In genomic region chr5:135832729-135833128, GRCm38 (mm10) we compare ENCODE assay signal across 15 mouse cellular contexts. TPM values are rescaled to one million over a fixed set of nuclear protein-coding genes. Genes with fewer than 3 reads are reported as not detected.
DNase-seq lines count a peak whose midpoint lies in the region; ATAC-seq and TF ChIP-seq lines count a peak whose summit lies in the region.
"Had no signal": no experiment of that assay in that cellular context is flagged by ENCODE, and none has a peak within 500 bp of the region (broad histone marks: within the 10 kb centered on the region; RNA-seq: fewer than 3 reads in every experiment).

No protein-coding gene starts in this region.

- TF ChIP-seq CTCF in midbrain, postnatal 0 days (IDR thresholded peaks at IDR 0.05), result no peak
- no peak for TF ChIP-seq CTCF in kidney, adult 2 months (conservative IDR thresholded peaks at IDR 0.05; ENCODE audit: insufficient read depth, insufficient read length, low read depth, low read length)

- no peak overlapping the region for H3K4me2 ChIP-seq in forebrain, embryonic 13.5 days
- H3K4me2 ChIP-seq in forebrain, embryonic 11.5 days (ENCODE audit: low read depth, low read length, severe bottlenecking), result no peak overlapping the region
- H3K4me2 ChIP-seq in midbrain, postnatal 0 days (ENCODE audit: low read depth, low read length, poor library complexity, severe bottlenecking), result no peak overlapping the region
- H3K4me2 ChIP-seq: lung, embryonic 15.5 days had no signal

- in situ Hi-C loops in ES-E14 (cut with MboI; ENCODE audit: low sequenced_read_pairs in 2 of 2, unreplicated experiment in 2 of 2), result no loop called here

- no peak for TF ChIP-seq POLR2A in kidney, adult 2 months (IDR thresholded peaks at IDR 0.05; ENCODE audit: low read depth, low read length)

- H3K9me3 ChIP-seq in forebrain, embryonic 13.5 days (replicated peaks), result no peaks in the 10 kb centered on the region
- no peaks in the 10 kb centered on the region for H3K9me3 ChIP-seq in forebrain, embryonic 11.5 days (ENCODE audit: control insufficient read depth, low read length)
- no peaks in the 10 kb centered on the region for H3K9me3 ChIP-seq in ES-E14 (ENCODE audit: control insufficient read depth, insufficient read depth, low read depth, low read length)
- H3K9me3 ChIP-seq in midbrain, postnatal 0 days (ENCODE audit: low read length), result no peaks in the 10 kb centered on the region
- H3K9me3 ChIP-seq: embryonic facial prominence, embryonic 10.5 days; lung, embryonic 15.5 days had no signal

- no peak for ATAC-seq in forebrain, embryonic 13.5 days
- ATAC-seq in forebrain, embryonic 11.5 days (replicated peaks; ENCODE audit: low FRiP score), result no peak
- no peak for ATAC-seq in midbrain, postnatal 0 days (ENCODE audit: low FRiP score)

- H3K9ac ChIP-seq in forebrain, embryonic 13.5 days, result no peak overlapping the region
- no peak overlapping the region for H3K9ac ChIP-seq in forebrain, embryonic 11.5 days (ENCODE audit: low read length)
- H3K9ac ChIP-seq in ES-E14 (ENCODE audit: insufficient read depth, low read depth, low read length, poor library complexity, severe bottlenecking), result no peak overlapping the region
- no peak overlapping the region for H3K9ac ChIP-seq in midbrain, postnatal 0 days (replicated peaks; ENCODE audit: low read length, poor library complexity, severe bottlenecking)
- H3K9ac ChIP-seq: lung, embryonic 15.5 days had no signal

- H3K36me3 ChIP-seq in forebrain, embryonic 13.5 days (ENCODE audit: poor library complexity, severe bottlenecking), result no peaks in the 10 kb centered on the region
- H3K36me3 ChIP-seq in forebrain, embryonic 11.5 days (ENCODE audit: control insufficient read depth, insufficient read depth, low read length), result no peaks in the 10 kb centered on the region
- H3K36me3 ChIP-seq in ES-E14 (ENCODE audit: control insufficient read depth, insufficient read depth, low read length, poor library complexity, severe bottlenecking), result no peaks in the 10 kb centered on the region
- H3K36me3 ChIP-seq in midbrain, postnatal 0 days (ENCODE audit: insufficient read depth, low read length), result no peaks in the 10 kb centered on the region
- no peaks in the 10 kb centered on the region for H3K36me3 ChIP-seq in kidney, adult 2 months (ENCODE audit: control insufficient read depth, insufficient read depth, low read length)
- H3K36me3 ChIP-seq: embryonic facial prominence, embryonic 10.5 days; lung, embryonic 15.5 days had no signal

- 32% methylated on average over 4 of the region's 4 CpGs for WGBS in forebrain, embryonic 13.5 days
- WGBS in forebrain, embryonic 11.5 days, result 40% methylated on average over 4 of the region's 4 CpGs
- 16% methylated on average over 4 of the region's 4 CpGs for WGBS in midbrain, postnatal 0 days
- WGBS in kidney, adult 2 months, result 26% methylated on average over 4 of the region's 4 CpGs

- DNase-seq in forebrain, embryonic 11.5 days (ENCODE audit: low spot score), result no peak
- peak; percentile 61 for DNase-seq in ES-E14 (ENCODE audit: low read depth, low spot score)
- DNase-seq in frontal cortex, postnatal 14 days (ENCODE audit: low spot score in 2 of 2), result peak; percentile 39 to 56
- peak; percentile 66 for DNase-seq in midbrain, postnatal 0 days (ENCODE audit: low spot score)
- no peak for DNase-seq in kidney, adult 2 months
- no peak for DNase-seq in kidney, adult 18-20 months
- no peak for DNase-seq in gastrocnemius, adult 18-20 months (ENCODE audit: low spot score)
- DNase-seq: adrenal gland, postnatal 10 days; cerebellum, adult 11 months; kidney, postnatal 36 days had no signal

- H3K4me1 ChIP-seq in forebrain, embryonic 13.5 days, result peaks cover 27% of the 10 kb centered on the region
- peaks cover 9% of the 10 kb centered on the region for H3K4me1 ChIP-seq in forebrain, embryonic 11.5 days (replicated peaks; ENCODE audit: control insufficient read depth, insufficient read depth, low read length)
- peaks cover 0 to 11% of the 10 kb centered on the region in 2 experiments; a peak in 1 of 4 replicates for H3K4me1 ChIP-seq in ES-E14 (ENCODE audit: control insufficient read depth in 2 of 2, insufficient read depth in 2 of 2, low read length in 2 of 2, poor library complexity in 1 of 2)
- H3K4me1 ChIP-seq in midbrain, postnatal 0 days (ENCODE audit: insufficient read depth, low read length), result peaks cover 13% of the 10 kb centered on the region
- no peaks in the 10 kb centered on the region for H3K4me1 ChIP-seq in kidney, adult 2 months (ENCODE audit: control insufficient read depth, insufficient read depth, low read length)

- peak overlapping the region; percentile 32; the same call in 1 of the 2 replicates for H3K27ac ChIP-seq in forebrain, embryonic 13.5 days
- H3K27ac ChIP-seq in forebrain, embryonic 11.5 days (ENCODE audit: low read depth, low read length), result no peak overlapping the region
- no peak overlapping the region for H3K27ac ChIP-seq in ES-E14 (ENCODE audit: insufficient read depth, low read depth, low read length, poor library complexity, severe bottlenecking)
- H3K27ac ChIP-seq in midbrain, postnatal 0 days (ENCODE audit: low read depth, low read length), result peak overlapping the region; percentile 67
- H3K27ac ChIP-seq in kidney, adult 2 months (ENCODE audit: insufficient read depth, low read depth, low read length), result no peak overlapping the region
- H3K27ac ChIP-seq: embryonic facial prominence, embryonic 10.5 days; lung, embryonic 15.5 days had no signal

- peaks cover 16% of the 10 kb centered on the region; the same call in 1 of the 2 replicates for H3K27me3 ChIP-seq in forebrain, embryonic 13.5 days
- H3K27me3 ChIP-seq in forebrain, embryonic 11.5 days (ENCODE audit: control insufficient read depth, insufficient read depth, low read length), result peaks cover 4% of the 10 kb centered on the region; the same call in 1 of the 2 replicates
- no peaks in the 10 kb centered on the region for H3K27me3 ChIP-seq in midbrain, postnatal 0 days (ENCODE audit: insufficient read depth, low read length)
- H3K27me3 ChIP-seq in kidney, adult 2 months (replicated peaks; ENCODE audit: control insufficient read depth, insufficient read depth, low read length), result no peaks in the 10 kb centered on the region

- H3K4me3 ChIP-seq in forebrain, embryonic 13.5 days, result no peak overlapping the region
- H3K4me3 ChIP-seq in forebrain, embryonic 11.5 days (ENCODE audit: low read depth, low read length), result no peak overlapping the region
- H3K4me3 ChIP-seq in ES-E14 (ENCODE audit: insufficient read depth in 1 of 2, low read depth in 1 of 2, low read length in 2 of 2, poor library complexity in 1 of 2, severe bottlenecking in 1 of 2), result no peak overlapping the region
- H3K4me3 ChIP-seq in midbrain, postnatal 0 days (ENCODE audit: low read depth, low read length), result no peak overlapping the region
- no peak overlapping the region for H3K4me3 ChIP-seq in kidney, adult 2 months (ENCODE audit: insufficient read depth, low read depth, low read length)
- H3K4me3 ChIP-seq: embryonic facial prominence, embryonic 10.5 days; lung, embryonic 15.5 days had no signal

TF ChIP-seq in ES-E14, 5 proteins besides CTCF, POLR2A, EP300 and RAD21:
- TF ChIP-seq ZC3H11A (IDR thresholded peaks at IDR 0.05; ENCODE audit: borderline replicate concordance, low read depth, low read length) (no peak), MAFK (IDR thresholded peaks at IDR 0.05; ENCODE audit: insufficient read depth, low read depth, low read length) (no peak), ZNF384 (IDR thresholded peaks at IDR 0.05; ENCODE audit: low read depth, low read length) (no peak), CHD2 (IDR thresholded peaks at IDR 0.05; ENCODE audit: low read depth, low read length) (no peak), HCFC1 (IDR thresholded peaks at IDR 0.05; ENCODE audit: borderline replicate concordance, insufficient read depth, low read length) (no peak)

RNA-seq across cellular contexts. Expression of gene Srrm3, which starts 26.0 kb away (rescaled TPM):
- 45.8 and 52.8 TPM in 2 replicates for polyA plus RNA-seq in forebrain, embryonic 13.5 days (2015; fragmentation: Nextera tagmentation; extraction: Ambion mirVana)
- polyA plus RNA-seq in forebrain, embryonic 11.5 days (2014; fragmentation: Nextera tagmentation; extraction: Ambion mirVana), result 12.3 and 12.7 TPM in 2 replicates
- 0.18 and 0.90 TPM in 2 replicates for total RNA-seq in ES-E14 (2012; rRNA removed)
- total RNA-seq in midbrain, postnatal 0 days (2014; rRNA removed), result 85.2 and 123 TPM in 2 replicates
- polyA plus RNA-seq in midbrain, postnatal 0 days (2015; fragmentation: Nextera tagmentation; extraction: Ambion mirVana), result 52.5 and 58.8 TPM in 2 replicates
- 0.03 and 0.16 TPM in 2 replicates for polyA plus RNA-seq in kidney, adult 2 months (2012; rRNA removed)
- not detected for total RNA-seq in gastrocnemius, adult 18-20 months (2021)
- total RNA-seq: heart, adult 8-10 months; monocyte, adult 5-6 weeks had no signal

RNA-seq across cellular contexts. Expression of gene Mdh2, which starts 54.4 kb away (rescaled TPM):
- 558 and 564 TPM in 2 replicates for polyA plus RNA-seq in forebrain, embryonic 13.5 days (2015; fragmentation: Nextera tagmentation; extraction: Ambion mirVana)
- 526 and 536 TPM in 2 replicates for polyA plus RNA-seq in forebrain, embryonic 11.5 days (2014; fragmentation: Nextera tagmentation; extraction: Ambion mirVana)
- total RNA-seq in ES-E14 (2012; rRNA removed), result 181 and 223 TPM in 2 replicates
- 158 and 172 TPM in 2 replicates for total RNA-seq in midbrain, postnatal 0 days (2014; rRNA removed)
- 656 and 707 TPM in 2 replicates for polyA plus RNA-seq in midbrain, postnatal 0 days (2015; fragmentation: Nextera tagmentation; extraction: Ambion mirVana)
- 1,141 and 1,152 TPM in 2 replicates for polyA plus RNA-seq in kidney, adult 2 months (2012; rRNA removed)
- 1,000 to 10,000 TPM in 1 of 2 experiments, 100 to 1,000 TPM in 1; 959 to 1,045 TPM for total RNA-seq in gastrocnemius, adult 18-20 months (2021)

RNA-seq across cellular contexts. Expression of gene Styxl1, which starts 54.5 kb away (rescaled TPM):
- polyA plus RNA-seq in forebrain, embryonic 13.5 days (2015; fragmentation: Nextera tagmentation; extraction: Ambion mirVana), result 0.26 and 0.41 TPM in 2 replicates
- not detected in 2 replicates for polyA plus RNA-seq in forebrain, embryonic 11.5 days (2014; fragmentation: Nextera tagmentation; extraction: Ambion mirVana)
- not detected in 2 replicates for total RNA-seq in ES-E14 (2012; rRNA removed)
- not detected in 2 replicates for total RNA-seq in midbrain, postnatal 0 days (2014; rRNA removed)
- 0.33 and 0.44 TPM in 2 replicates for polyA plus RNA-seq in midbrain, postnatal 0 days (2015; fragmentation: Nextera tagmentation; extraction: Ambion mirVana)
- 0.38 and 0.67 TPM in 2 replicates for polyA plus RNA-seq in kidney, adult 2 months (2012; rRNA removed)
- not detected for total RNA-seq in gastrocnemius, adult 18-20 months (2021)
- total RNA-seq: heart, adult 8-10 months; monocyte, adult 5-6 weeks had no signal

RNA-seq across cellular contexts. Expression of gene Hspb1, which starts 55.0 kb away (rescaled TPM):
- polyA plus RNA-seq in forebrain, embryonic 13.5 days (2015; fragmentation: Nextera tagmentation; extraction: Ambion mirVana), result 3.9 and 4.3 TPM in 2 replicates
- polyA plus RNA-seq in forebrain, embryonic 11.5 days (2014; fragmentation: Nextera tagmentation; extraction: Ambion mirVana), result 11.4 and 11.8 TPM in 2 replicates
- 630 and 878 TPM in 2 replicates for total RNA-seq in ES-E14 (2012; rRNA removed)
- total RNA-seq in midbrain, postnatal 0 days (2014; rRNA removed), result 26.2 and 28.8 TPM in 2 replicates
- 19.2 and 19.3 TPM in 2 replicates for polyA plus RNA-seq in midbrain, postnatal 0 days (2015; fragmentation: Nextera tagmentation; extraction: Ambion mirVana)
- polyA plus RNA-seq in kidney, adult 2 months (2012; rRNA removed), result 77.2 and 77.8 TPM in 2 replicates
- 100 to 1,000 TPM; 239 to 482 TPM for total RNA-seq in gastrocnemius, adult 18-20 months (2021)
- total RNA-seq: monocyte, adult 5-6 weeks had no signal

Comparison
In these comparisons a context has a peak if more than half of its experiments do, and no peak if none do; other contexts are left out.
1. H3K27ac ChIP-seq: peak in forebrain, embryonic 13.5 days (single experiment) and midbrain, postnatal 0 days (single experiment); none in forebrain, embryonic 11.5 days (single experiment), ES-E14 (single experiment) and kidney, adult 2 months (single experiment).
2. DNase-seq: peak in ES-E14 (single experiment), frontal cortex, postnatal 14 days (2 of 2) and midbrain, postnatal 0 days (single experiment); none in forebrain, embryonic 11.5 days (single experiment), kidney, adult 2 months (single experiment), kidney, adult 18-20 months (single experiment) and gastrocnemius, adult 18-20 months (single experiment).
3. RNA of gene Srrm3, which starts 26.0 kb away (polyA plus RNA-seq): 52.5 to 58.8 TPM in midbrain, postnatal 0 days, 45.8 to 52.8 TPM in forebrain, embryonic 13.5 days and 12.3 to 12.7 TPM in forebrain, embryonic 11.5 days; 0.03 to 0.16 TPM in kidney, adult 2 months; every median in the first group is over 10 times any median in the second.